Mouse (Mus musculus): ENCODE data around the gene Gapdh. TPM values are rescaled to one million over a fixed set of nuclear protein-coding genes. Genes with fewer than 3 reads are reported as not detected.

Gapdh gene
- polyA plus RNA-seq, 1 experiment from 2014 or later = 1,850 TPM

DNA sequence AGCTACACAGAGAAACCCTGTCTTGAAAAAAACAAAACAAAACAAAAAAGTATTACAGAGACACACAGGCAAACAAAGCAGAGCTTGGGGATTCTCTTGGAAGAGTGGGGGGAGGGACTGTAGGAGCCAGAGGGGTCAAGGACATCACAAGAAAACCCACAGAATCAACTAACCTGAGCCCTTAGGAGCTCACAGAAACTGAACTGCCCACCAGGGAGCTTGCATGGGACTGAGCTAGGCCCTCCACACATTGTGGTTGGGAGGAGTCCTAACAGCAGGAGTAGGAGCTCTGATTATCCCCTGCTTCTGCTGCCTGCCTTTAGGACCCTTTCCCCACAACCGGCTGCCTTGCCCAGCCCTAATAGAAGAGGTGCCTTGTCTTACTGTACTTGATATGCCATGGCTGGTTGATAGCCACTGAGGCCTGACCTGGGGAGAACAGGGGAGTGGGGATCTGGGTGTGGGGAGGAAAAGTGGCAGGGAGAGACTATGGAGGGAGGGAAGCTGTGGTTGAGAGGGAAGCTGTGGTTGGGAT is 29.3 kb upstream of the Gapdh start:
- Histone ChIP-seq H3K4me3 (ENCODE audit: low read depth, low read length) (no peak overlapping the region), H3K9ac (ENCODE audit: low read depth, low read length) (no peak overlapping the region), H3K27ac (replicated peaks; ENCODE audit: low read depth, low read length) (no peak overlapping the region), H3K27me3 (replicated peaks; ENCODE audit: control insufficient read depth, insufficient read depth, low read length) (no peaks in the 10 kb centered on the region), H3K36me3 (ENCODE audit: control insufficient read depth, insufficient read depth, low read length) (peaks cover 22% of the 10 kb centered on the region), H3K9me3 (ENCODE audit: control insufficient read depth, low read length) (no peaks in the 10 kb centered on the region), H3K4me2 (ENCODE audit: low read depth, low read length) (no peak overlapping the region), H3K4me1 (ENCODE audit: control insufficient read depth, insufficient read depth, low read length) (peaks cover 9% of the 10 kb centered on the region)
- ATAC-seq (ENCODE audit: low read depth) (no peak), DNase-seq (ENCODE audit: low spot score) (no peak)
- 31% methylated on average over 1 of the region's 1 CpGs for WGBS

- no peaks in the 10 kb centered on the region for H3K9me3 ChIP-seq (ENCODE audit: control insufficient read depth, low read length)
- H3K4me3 ChIP-seq (ENCODE audit: low read depth, low read length) = peak overlapping the region; percentile 0; the same call in 1 of the 2 replicates
- no peak overlapping the region for H3K9ac ChIP-seq (ENCODE audit: low read depth, low read length)
- 54% methylated on average over 7 of the region's 7 CpGs for WGBS
- H3K27me3 ChIP-seq (replicated peaks; ENCODE audit: control insufficient read depth, insufficient read depth, low read length) = no peaks in the 10 kb centered on the region
- DNase-seq (ENCODE audit: low spot score) (no peak), ATAC-seq (ENCODE audit: low read depth) (no peak)
- H3K27ac ChIP-seq (replicated peaks; ENCODE audit: low read depth, low read length) = no peak overlapping the region
- H3K36me3 ChIP-seq (ENCODE audit: control insufficient read depth, insufficient read depth, low read length) = peaks cover 36% of the 10 kb centered on the region
- peak overlapping the region; percentile 95 for H3K4me2 ChIP-seq (ENCODE audit: low read depth, low read length)
- H3K4me1 ChIP-seq (ENCODE audit: control insufficient read depth, insufficient read depth, low read length) = peaks cover 9% of the 10 kb centered on the region
Measured at GRCm38 (mm10) chr6:125193390-125193789, 27.1 kb upstream of the Gapdh start.

- DNase-seq (ENCODE audit: low spot score) (no peak), ATAC-seq (ENCODE audit: low read depth) (no peak)
- WGBS = 34% methylated on average over 5 of the region's 5 CpGs
- Histone ChIP-seq H3K36me3 (ENCODE audit: control insufficient read depth, insufficient read depth, low read length) (peaks cover 41% of the 10 kb centered on the region), H3K27ac (replicated peaks; ENCODE audit: low read depth, low read length) (peak overlapping the region; percentile 97; the same call in 1 of the 2 replicates), H3K4me1 (ENCODE audit: control insufficient read depth, insufficient read depth, low read length) (peaks cover 9% of the 10 kb centered on the region), H3K9ac (ENCODE audit: low read depth, low read length) (peak overlapping the region; percentile 75), H3K4me3 (ENCODE audit: low read depth, low read length) (peak overlapping the region; percentile 51), H3K9me3 (ENCODE audit: control insufficient read depth, low read length) (no peaks in the 10 kb centered on the region), H3K4me2 (ENCODE audit: low read depth, low read length) (peak overlapping the region; percentile 95), H3K27me3 (replicated peaks; ENCODE audit: control insufficient read depth, insufficient read depth, low read length) (no peaks in the 10 kb centered on the region)
Measured at GRCm38 (mm10) chr6:125192841-125193240, 26.6 kb upstream of the Gapdh start.

DNA sequence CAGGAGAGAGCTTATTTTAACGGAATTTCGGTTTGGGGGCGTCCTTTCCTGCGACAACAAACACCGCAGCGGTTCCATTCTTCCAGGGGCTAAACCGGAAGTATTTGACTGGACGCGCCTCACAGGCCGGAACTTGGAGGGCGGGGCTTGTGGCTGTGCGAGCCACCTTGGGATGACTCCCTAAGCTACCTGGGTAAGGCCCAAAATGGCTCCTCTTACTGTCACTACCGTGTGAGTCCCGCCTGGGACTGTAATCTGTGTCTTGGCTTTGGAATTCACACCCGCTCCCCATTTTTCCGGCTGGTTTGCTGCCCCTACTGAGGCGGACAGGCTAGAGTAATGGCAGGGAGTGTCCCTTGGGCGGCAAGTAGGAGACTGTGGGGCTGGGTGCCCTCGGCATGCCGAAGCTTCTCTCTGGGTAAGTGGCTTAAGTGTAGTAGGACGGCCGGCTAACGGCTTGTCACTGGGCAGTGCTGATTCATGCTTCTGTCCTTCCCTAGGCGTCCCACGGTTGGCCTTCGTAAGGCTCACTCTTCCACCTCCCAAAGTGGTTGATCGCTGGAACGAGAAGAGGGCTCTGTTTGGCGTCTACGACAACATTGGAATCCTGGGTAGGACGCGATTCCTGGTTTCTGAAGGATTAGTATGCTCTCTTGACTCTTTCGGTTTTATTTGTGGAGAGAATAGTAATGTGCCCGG is 25.9 kb upstream of the Gapdh start:
- peak overlapping the region; percentile 95 for H3K4me2 ChIP-seq (ENCODE audit: low read depth, low read length)
- peak; percentile 95 for ATAC-seq (ENCODE audit: low read depth)
- peaks cover 9% of the 10 kb centered on the region for H3K4me1 ChIP-seq (ENCODE audit: control insufficient read depth, insufficient read depth, low read length)
- peaks cover 48% of the 10 kb centered on the region for H3K36me3 ChIP-seq (ENCODE audit: control insufficient read depth, insufficient read depth, low read length)
- peak; percentile 98 for DNase-seq (ENCODE audit: low spot score)
- H3K27ac ChIP-seq (replicated peaks; ENCODE audit: low read depth, low read length) = peak overlapping the region; percentile 97
- no peaks in the 10 kb centered on the region for H3K9me3 ChIP-seq (ENCODE audit: control insufficient read depth, low read length)
- no peaks in the 10 kb centered on the region for H3K27me3 ChIP-seq (replicated peaks; ENCODE audit: control insufficient read depth, insufficient read depth, low read length)
- WGBS = under 1% methylated on average over 34 of the region's 34 CpGs
- peak overlapping the region; percentile 51 for H3K4me3 ChIP-seq (ENCODE audit: low read depth, low read length)
- peak overlapping the region; percentile 75 for H3K9ac ChIP-seq (ENCODE audit: low read depth, low read length)

- Histone ChIP-seq H3K27me3 (replicated peaks; ENCODE audit: control insufficient read depth, insufficient read depth, low read length) (no peaks in the 10 kb centered on the region), H3K9ac (ENCODE audit: low read depth, low read length) (peak within 1 kb of the TSS; percentile 75), H3K4me2 (ENCODE audit: low read depth, low read length) (peak within 1 kb of the TSS; percentile 95), H3K4me3 (ENCODE audit: low read depth, low read length) (peak within 1 kb of the TSS; percentile 51), H3K4me1 (ENCODE audit: control insufficient read depth, insufficient read depth, low read length) (peaks cover 9% of the 10 kb centered on the region), H3K27ac (replicated peaks; ENCODE audit: low read depth, low read length) (peak within 1 kb of the TSS; percentile 97), H3K9me3 (ENCODE audit: control insufficient read depth, low read length) (no peaks in the 10 kb centered on the region), H3K36me3 (ENCODE audit: control insufficient read depth, insufficient read depth, low read length) (peaks cover 55% of the 10 kb centered on the region)
- DNase-seq (ENCODE audit: low spot score) (peak; percentile 99), ATAC-seq (ENCODE audit: low read depth) (peak; percentile 96)
- under 1% methylated on average over 49 of the region's 54 CpGs for WGBS
Measured at GRCm38 (mm10) chr6:125191332-125192015, 25.2 kb upstream of the Gapdh start, which contains the start of the genes Ncapd2 and Mrpl51. Ncapd2 (minus strand) TSS chr6:125191701. Mrpl51 (plus strand) TSS chr6:125191801.

DNA sequence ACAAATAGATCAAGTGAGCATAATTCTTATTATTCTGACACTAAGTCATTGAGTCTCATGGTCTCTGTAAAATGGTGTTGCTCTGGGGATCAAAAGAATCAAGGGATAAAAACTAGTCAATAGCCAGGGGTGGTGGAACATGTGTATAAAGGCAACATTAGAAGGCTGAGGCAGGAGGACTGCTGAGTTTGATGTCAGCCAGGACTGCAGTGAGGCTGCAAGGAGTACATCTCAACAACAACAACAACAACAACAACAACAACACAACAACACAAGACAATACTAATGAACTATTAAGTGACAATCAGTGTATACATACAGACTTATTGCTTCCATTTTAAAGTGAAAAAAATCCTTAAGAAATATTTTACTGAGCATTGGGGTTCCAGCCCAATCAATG is 24.5 kb upstream of the Gapdh start:
- no peaks in the 10 kb centered on the region for H3K9me3 ChIP-seq (ENCODE audit: control insufficient read depth, low read length)
- no peak for ATAC-seq (ENCODE audit: low read depth)
- H3K27ac ChIP-seq (replicated peaks; ENCODE audit: low read depth, low read length) = peak overlapping the region; percentile 97
- H3K36me3 ChIP-seq (ENCODE audit: control insufficient read depth, insufficient read depth, low read length) = peaks cover 61% of the 10 kb centered on the region
- no peaks in the 10 kb centered on the region for H3K27me3 ChIP-seq (replicated peaks; ENCODE audit: control insufficient read depth, insufficient read depth, low read length)
- peak overlapping the region; percentile 75 for H3K9ac ChIP-seq (ENCODE audit: low read depth, low read length)
- peak overlapping the region; percentile 51 for H3K4me3 ChIP-seq (ENCODE audit: low read depth, low read length)
- peak overlapping the region; percentile 56 for H3K4me2 ChIP-seq (ENCODE audit: low read depth, low read length)
- DNase-seq (ENCODE audit: low spot score) = no peak
- H3K4me1 ChIP-seq (ENCODE audit: control insufficient read depth, insufficient read depth, low read length) = peaks cover 9% of the 10 kb centered on the region

DNA sequence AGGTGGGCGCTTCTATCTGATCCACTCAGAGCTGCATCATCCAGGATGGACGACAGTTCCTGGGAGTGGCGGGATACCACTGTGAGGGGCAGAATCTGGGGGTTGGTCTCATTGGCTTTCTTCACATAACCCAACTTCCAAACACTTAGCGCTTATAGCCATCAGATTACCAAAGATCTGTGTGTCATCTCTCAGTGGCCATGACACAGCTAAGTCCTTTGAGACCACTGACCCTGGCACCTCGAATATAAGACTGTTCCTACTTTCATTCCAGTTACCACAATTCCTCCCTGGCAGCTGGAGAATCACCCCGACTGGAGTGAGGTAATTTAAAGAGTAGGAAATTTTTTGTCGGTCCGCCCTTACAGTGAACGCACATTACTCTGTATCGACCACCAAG is 19.9 kb upstream of the Gapdh start:
- Histone ChIP-seq H3K9me3 (ENCODE audit: control insufficient read depth, low read length) (no peaks in the 10 kb centered on the region), H3K4me1 (ENCODE audit: control insufficient read depth, insufficient read depth, low read length) (peaks cover 3% of the 10 kb centered on the region; the same call in 1 of the 2 replicates), H3K27ac (replicated peaks; ENCODE audit: low read depth, low read length) (no peak overlapping the region), H3K9ac (ENCODE audit: low read depth, low read length) (no peak overlapping the region), H3K27me3 (replicated peaks; ENCODE audit: control insufficient read depth, insufficient read depth, low read length) (no peaks in the 10 kb centered on the region), H3K36me3 (ENCODE audit: control insufficient read depth, insufficient read depth, low read length) (peaks cover 83% of the 10 kb centered on the region), H3K4me3 (ENCODE audit: low read depth, low read length) (no peak overlapping the region), H3K4me2 (ENCODE audit: low read depth, low read length) (no peak overlapping the region)
- no peak for ATAC-seq (ENCODE audit: low read depth)
- 94% methylated on average over 10 of the region's 10 CpGs for WGBS
- DNase-seq (ENCODE audit: low spot score) = no peak

- H3K9me3 ChIP-seq (ENCODE audit: control insufficient read depth, low read length) = no peaks in the 10 kb centered on the region
Measured at GRCm38 (mm10) chr6:125182133-125182532, 15.9 kb upstream of the Gapdh start.

More at GRCm38 (mm10) chr6:125182133-125182532, 15.9 kb upstream of the Gapdh start:
- peaks cover 97% of the 10 kb centered on the region for H3K36me3 ChIP-seq (ENCODE audit: control insufficient read depth, insufficient read depth, low read length)
- no peak overlapping the region for H3K4me3 ChIP-seq (ENCODE audit: low read depth, low read length)
- H3K27ac ChIP-seq (replicated peaks; ENCODE audit: low read depth, low read length) = no peak overlapping the region
- WGBS = 81% methylated on average over 5 of the region's 5 CpGs
- H3K4me1 ChIP-seq (ENCODE audit: control insufficient read depth, insufficient read depth, low read length) = no peaks in the 10 kb centered on the region
- no peak for ATAC-seq (ENCODE audit: low read depth)
- H3K27me3 ChIP-seq (replicated peaks; ENCODE audit: control insufficient read depth, insufficient read depth, low read length) = no peaks in the 10 kb centered on the region
- H3K9ac ChIP-seq (ENCODE audit: low read depth, low read length) = no peak overlapping the region
- no peak for DNase-seq (ENCODE audit: low spot score)
- no peak overlapping the region for H3K4me2 ChIP-seq (ENCODE audit: low read depth, low read length)
